Mouse (Mus musculus): ENCODE results near the gene Pibf1. TPM values are rescaled to one million over a fixed set of nuclear protein-coding genes. Genes with fewer than 3 reads are reported as not detected.

Gene Pibf1
- polyA plus RNA-seq, 1 experiment from 2014 or later = 19.1 TPM

Other genes starting within 250 kb of the Pibf1 start
- 1.7 TPM in 1 of 2 replicates, not detected in the other for gene Rpl36a-ps1, start 105.1 kb upstream of the Pibf1 start, polyA plus RNA-seq (2016; fragmentation: Nextera tagmentation; extraction: Ambion mirVana)
- gene Mzt1, start 53.3 kb upstream of the Pibf1 start, polyA plus RNA-seq (2016; fragmentation: Nextera tagmentation; extraction: Ambion mirVana) = 124 and 128 TPM in 2 replicates
- gene Bora, start 53.2 kb upstream of the Pibf1 start, polyA plus RNA-seq (2016; fragmentation: Nextera tagmentation; extraction: Ambion mirVana) = 49.3 and 50.9 TPM in 2 replicates
- 32.1 and 34.9 TPM in 2 replicates for gene Dis3, start 346 bp downstream of the Pibf1 start, polyA plus RNA-seq (2016; fragmentation: Nextera tagmentation; extraction: Ambion mirVana)
- 3.7 and 4.2 TPM in 2 replicates for gene Klf5, start 199.3 kb downstream of the Pibf1 start, polyA plus RNA-seq (2016; fragmentation: Nextera tagmentation; extraction: Ambion mirVana)